Mouse (Mus musculus) kidney, postnatal 14 days (tissue): Measurements from ENCODE around the gene Fancl.

Experiments used
- DNase-seq: peaks from one replicate; pipeline ENCODE4 v3.0.0; 2022; ENCODE audit warnings: mixed read lengths

Gene Fancl

GRCm38 (mm10) chr11:26495951-26496350, 110.0 kb downstream of the Fancl start:
- no peak for DNase-seq

GRCm38 (mm10) chr11:26513683-26514082, 127.7 kb downstream of the Fancl start:
- no peak for DNase-seq

DNA sequence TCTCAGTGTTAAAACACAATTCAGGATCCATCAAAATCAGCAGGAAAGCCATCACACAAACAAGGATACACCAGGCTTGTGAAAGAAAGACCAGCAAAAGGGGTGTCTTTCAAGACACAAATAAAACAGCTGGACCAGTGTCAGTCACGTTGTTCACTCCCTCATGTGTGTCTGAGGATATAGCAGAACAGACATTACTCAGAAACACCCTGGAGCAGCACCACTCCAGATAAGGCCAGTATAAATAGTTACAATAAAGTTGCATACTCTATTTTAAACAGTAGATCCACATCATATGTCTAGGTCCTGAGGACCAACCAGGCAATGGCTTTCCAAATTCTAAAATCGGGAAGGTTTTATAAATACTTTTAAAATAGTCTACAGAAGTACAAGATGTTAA, 130.2 kb downstream of the Fancl start:
- DNase-seq: no peak

- no peak for DNase-seq
Measured at GRCm38 (mm10) chr11:26518991-26519390, 133.1 kb downstream of the Fancl start.
